Mouse (Mus musculus): Measurements from ENCODE around the gene Aim2.

- no peak for TF ChIP-seq POLR2A (IDR thresholded peaks at IDR 0.05; ENCODE audit: low read depth, low read length)
- no peak for TF ChIP-seq CTCF (conservative IDR thresholded peaks at IDR 0.05; ENCODE audit: insufficient read depth, insufficient read length, low read depth, low read length)
These were observed 16.8 kb downstream of the Aim2 start, which contains the start of gene Cadm3 for GRCm38 (mm10) chr1:173367356-173368046.
